Mouse (Mus musculus) 3134 (cell line): ENCODE data around the gene Gabrd.

Experiments
- DNase-seq: peaks from one replicate; pipeline ENCODE4 v3.0.0-alpha.2; 2011; ENCODE audit warnings: low spot score; ENCODE audit not compliant: insufficient read length; ENCODE audit errors: extremely low read depth

The Gabrd gene

DNA sequence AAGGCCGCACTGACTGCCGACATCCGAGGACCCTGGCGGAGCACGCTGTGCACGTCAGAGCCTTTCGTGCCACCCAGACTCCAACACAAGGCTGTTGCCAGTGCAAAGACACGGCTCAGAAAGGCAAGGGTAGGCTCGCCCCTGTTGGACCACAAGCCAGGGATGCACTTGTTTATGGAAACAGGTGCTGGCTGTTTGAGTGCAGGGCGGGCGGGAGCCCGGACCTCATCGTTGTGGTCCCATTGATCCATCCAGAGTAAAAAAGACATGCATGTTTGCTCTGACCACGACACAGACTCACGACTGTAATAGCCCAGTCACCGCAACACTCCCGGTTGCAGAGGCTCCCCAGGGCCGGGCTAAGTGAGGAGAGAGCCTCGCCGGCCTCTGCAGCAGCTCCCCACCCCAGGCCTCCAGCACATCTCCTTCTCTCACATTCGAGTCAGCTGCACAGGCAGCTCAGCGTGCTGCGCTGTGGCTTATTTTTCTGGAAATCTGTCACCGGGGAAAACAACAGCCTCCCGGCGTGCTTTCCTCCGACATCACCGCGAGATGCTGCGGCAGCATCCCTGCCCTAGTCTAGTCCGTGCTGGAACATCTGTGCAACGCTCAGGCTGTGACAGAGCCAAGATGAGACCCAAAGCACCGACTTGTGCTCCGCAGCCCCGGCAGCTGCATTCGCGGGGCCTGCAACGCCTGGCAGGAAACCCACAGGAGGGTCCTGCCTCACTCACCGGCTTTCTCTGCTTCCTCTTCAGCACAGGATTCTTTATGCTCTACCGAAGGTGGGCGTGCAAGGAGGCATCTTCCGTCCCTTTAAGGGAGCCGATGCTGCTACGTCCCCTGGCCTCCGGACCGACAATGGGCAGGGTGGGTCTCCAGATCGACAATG is 53.0 kb downstream of the Gabrd start:
- no peak for DNase-seq

DNA sequence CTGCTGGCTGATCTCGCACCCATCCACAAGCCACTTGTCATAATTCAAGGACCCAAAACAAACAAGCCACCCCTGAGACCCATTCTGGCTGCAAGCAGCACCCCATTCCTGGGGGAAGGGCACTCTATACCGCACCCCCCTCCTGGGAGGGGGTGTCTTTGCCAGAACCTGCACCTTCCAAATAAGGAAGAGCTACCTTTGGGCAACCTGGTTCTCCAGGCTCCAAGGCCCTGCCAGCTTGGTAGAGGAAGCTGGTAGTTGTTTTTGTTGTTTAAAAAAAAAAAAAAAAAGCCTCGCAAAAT is 53.7 kb downstream of the Gabrd start:
- no peak for DNase-seq

GRCm38 (mm10) chr4:155343415-155344298 is 54.3 kb downstream of the Gabrd start:
- no peak for DNase-seq

DNA sequence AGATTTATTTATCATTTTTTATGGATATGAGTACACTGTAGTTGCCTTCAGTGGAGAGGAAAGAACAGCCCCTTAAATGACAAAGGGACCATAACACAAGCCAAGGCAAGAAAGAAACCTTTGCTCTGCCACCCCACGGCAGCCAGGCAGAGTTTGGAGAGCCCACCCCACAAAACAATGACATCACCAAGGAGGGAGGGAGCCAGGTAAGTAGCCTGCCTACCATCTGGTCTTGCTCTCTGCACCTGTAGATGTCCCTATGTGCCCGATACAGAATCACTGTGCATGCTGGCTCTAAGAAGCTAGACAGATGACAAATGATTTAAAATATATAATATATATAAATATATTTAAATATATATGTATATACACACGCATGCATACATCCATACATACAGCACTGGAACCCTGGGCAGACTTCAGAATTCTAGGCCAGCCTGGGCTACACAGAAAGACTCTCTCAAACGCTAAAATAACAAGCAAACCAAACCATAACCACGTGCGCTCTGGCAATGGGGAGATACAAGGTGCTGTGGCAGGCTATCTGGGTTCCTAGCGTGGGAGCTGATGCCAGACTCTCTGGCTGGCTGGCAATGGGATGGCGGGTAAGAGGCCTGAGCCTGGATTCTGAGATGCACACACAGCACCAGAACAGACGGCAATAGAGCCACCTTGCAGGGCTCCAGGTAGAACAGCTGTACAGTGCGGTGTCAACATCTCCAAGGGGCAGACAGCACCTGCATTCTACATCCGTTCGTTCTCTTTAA is 61.4 kb downstream of the Gabrd start:
- no peak for DNase-seq
